Mouse (Mus musculus) myocyte (in vitro differentiated cells): ENCODE results near the gene Cenpt.

Experiments
- E2F4 ChIP-seq: IDR thresholded peaks from one replicate; pipeline ENCODE4 v1.6.1; 2011; ENCODE audit warnings: mild to moderate bottlenecking, control low read depth, moderate library complexity; ENCODE audit not compliant: insufficient read depth
- MAX ChIP-seq: IDR thresholded peaks from one replicate; pipeline ENCODE4 v1.6.1; 2011; ENCODE audit warnings: low read depth, mild to moderate bottlenecking, control low read depth
- POLR2A ChIP-seq: IDR thresholded peaks from one replicate; pipeline ENCODE4 v1.6.1; 2011; ENCODE audit warnings: low read depth, mild to moderate bottlenecking, control low read depth, moderate library complexity; ENCODE audit not compliant: insufficient read length
- POLR2AphosphoS2 ChIP-seq: IDR thresholded peaks from one replicate; pipeline ENCODE4 v1.6.1; 2011; ENCODE audit warnings: low read depth, control low read depth; ENCODE audit not compliant: insufficient read length
- REST ChIP-seq: IDR thresholded peaks from one replicate; pipeline ENCODE4 v1.6.1; 2011; ENCODE audit warnings: mild to moderate bottlenecking, control low read depth, moderate library complexity; ENCODE audit not compliant: insufficient read depth, insufficient read length
- SRF ChIP-seq: IDR thresholded peaks from one replicate; pipeline ENCODE4 v1.6.1; 2011; ENCODE audit warnings: low read depth; ENCODE audit not compliant: control insufficient read depth, insufficient read length
- USF1 ChIP-seq: IDR thresholded peaks from one replicate; pipeline ENCODE4 v1.6.1; 2011; ENCODE audit warnings: low read depth, mild to moderate bottlenecking, control low read depth, moderate library complexity

GRCm38 (mm10) chr8:105856168-105856835, 3.2 kb upstream of the Cenpt start:
- no peak for TF ChIP-seq MAX
- no peak for TF ChIP-seq USF1
- TF ChIP-seq POLR2A: no peak
- TF ChIP-seq REST: no peak
- no peak for TF ChIP-seq SRF
- no peak for TF ChIP-seq E2F4
- no peak for TF ChIP-seq POLR2AphosphoS2
